Mouse (Mus musculus) heart, postnatal 0 days (tissue): ENCODE measurements at regions not wholly inside any gene's neighbourhood (a gene's known extent, or its start where the extent isn't known, plus 50 kb on each side); places are given as distances from the start of the nearest gene placed in this dataset.

Experiments
- ATAC-seq: fragments of 200-750 bp; cut with Nextera tagmentation; 2 replicates; pipeline ENCODE4 v1.8.0; 2017; ENCODE audit warnings: low read depth, moderate number of reproducible peaks, moderate library complexity; ENCODE audit not compliant: insufficient read depth
- DNase-seq: peaks from one replicate; pipeline ENCODE4 v3.0.0-alpha.2; 2016; ENCODE audit warnings: low spot score
- H3K27ac ChIP-seq: fragments of 300-500 bp; sonication (generic); 2 replicates; pipeline ENCODE4 v1.5.1; 2014; ENCODE audit warnings: low read depth, mild to moderate bottlenecking
- H3K27me3 ChIP-seq: fragments of 300-500 bp; sonication (generic); 2 replicates; pipeline ENCODE4 v1.6.1; 2014; ENCODE audit warnings: low read length, mixed read lengths; ENCODE audit not compliant: control insufficient read depth, insufficient read depth
- H3K36me3 ChIP-seq: fragments of 300-500 bp; sonication (generic); replicated peaks from 2 replicates; pipeline ENCODE4 v1.6.1; 2014; ENCODE audit warnings: low read length, mixed read lengths; ENCODE audit not compliant: control insufficient read depth, insufficient read depth
- H3K4me1 ChIP-seq: fragments of 300-500 bp; sonication (generic); 2 replicates; pipeline ENCODE4 v1.6.1; 2014; ENCODE audit warnings: antibody characterized with exemption; ENCODE audit not compliant: control insufficient read depth, insufficient read depth
- H3K4me2 ChIP-seq: fragments of 300-500 bp; sonication (generic); 2 replicates; pipeline ENCODE4 v1.6.1; 2014; ENCODE audit warnings: low read depth, mild to moderate bottlenecking, low read length, moderate library complexity
- H3K4me3 ChIP-seq: fragments of 300-500 bp; sonication (generic); 2 replicates; pipeline ENCODE4 v1.5.1; 2014; ENCODE audit warnings: low read depth, low read length
- H3K9ac ChIP-seq: fragments of 300-500 bp; sonication (generic); replicated peaks from 2 replicates; pipeline ENCODE4 v1.6.1; 2014; ENCODE audit warnings: low read depth, low read length, mixed read lengths
- H3K9me3 ChIP-seq: fragments of 300-500 bp; sonication (generic); replicated peaks from 2 replicates; pipeline ENCODE4 v1.6.1; 2016; ENCODE audit warnings: low read length; ENCODE audit not compliant: control insufficient read depth
- CTCF ChIP-seq: IDR thresholded peaks from 2 replicates; pipeline ENCODE4 v1.5.1; 2016; ENCODE audit warnings: antibody characterized with exemption, control low read depth, low read depth
- EP300 ChIP-seq: IDR thresholded peaks from 2 replicates; pipeline ENCODE4 v1.6.1; 2016; ENCODE audit warnings: antibody characterized with exemption, low read depth
- WGBS: fragments of 180-500 bp; shearing (Covaris S2); extraction: QIAGEN DNeasy Blood & Tissue Kit; methylation state at CpG from one replicate; pipeline ENCODE4 v1.1.7; 2014; 5-methylcytosine and 5-hydroxymethylcytosine counted together

DNA sequence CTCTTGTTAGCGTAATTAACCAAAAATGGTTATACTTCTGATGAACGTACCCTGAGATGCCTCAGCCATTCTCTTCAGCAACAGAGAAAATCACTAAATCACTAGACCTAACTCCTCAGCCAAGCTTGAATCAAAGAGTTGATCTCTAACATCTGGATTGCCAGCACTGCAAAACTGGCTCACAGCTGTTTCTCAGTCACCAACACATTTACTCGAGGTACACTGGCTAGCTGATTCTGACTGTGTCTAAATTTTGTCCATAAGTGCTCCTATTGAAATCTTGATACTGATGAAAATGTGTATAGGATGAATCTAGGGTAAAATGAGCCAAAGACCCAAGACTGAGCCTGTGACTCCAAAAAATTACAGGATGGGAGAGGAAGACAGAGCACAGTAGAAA lies 211.5 kb upstream of the Cd180 start:
- H3K4me2 ChIP-seq, result no peak overlapping the region

DNA sequence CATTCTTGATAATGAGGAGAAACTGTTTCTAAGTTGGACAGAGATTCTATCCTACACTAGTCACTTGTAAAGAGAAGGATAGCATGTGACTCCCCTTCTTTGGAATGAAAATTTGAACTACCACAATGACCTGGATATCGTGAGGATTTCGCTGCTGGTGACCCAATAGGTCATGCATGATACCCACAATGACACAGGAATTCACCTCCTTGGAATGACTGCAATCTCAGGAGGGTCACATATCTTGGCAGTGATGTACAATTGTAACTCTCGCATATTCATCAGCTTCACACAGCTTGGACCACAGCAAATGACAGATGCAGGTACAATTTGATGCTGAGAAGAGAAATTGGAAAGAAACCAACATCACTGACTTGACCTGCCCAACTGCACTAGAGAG lies 210.9 kb upstream of the Cd180 start:
- no peak for ATAC-seq

More for the DNA sequence above, 211.5 kb upstream of the Cd180 start:
- no peaks in the 10 kb centered on the region for H3K27me3 ChIP-seq
- no peak overlapping the region for H3K27ac ChIP-seq
- DNase-seq (no peak), ATAC-seq (no peak)
- WGBS, result 85% methylated on average over 3 of the region's 3 CpGs
- H3K9ac ChIP-seq, result no peak overlapping the region
- TF ChIP-seq CTCF (no peak), EP300 (no peak)
- no peaks in the 10 kb centered on the region for H3K9me3 ChIP-seq
- peaks cover 11% of the 10 kb centered on the region for H3K4me1 ChIP-seq
- H3K4me3 ChIP-seq, result no peak overlapping the region
- no peaks in the 10 kb centered on the region for H3K36me3 ChIP-seq

DNA sequence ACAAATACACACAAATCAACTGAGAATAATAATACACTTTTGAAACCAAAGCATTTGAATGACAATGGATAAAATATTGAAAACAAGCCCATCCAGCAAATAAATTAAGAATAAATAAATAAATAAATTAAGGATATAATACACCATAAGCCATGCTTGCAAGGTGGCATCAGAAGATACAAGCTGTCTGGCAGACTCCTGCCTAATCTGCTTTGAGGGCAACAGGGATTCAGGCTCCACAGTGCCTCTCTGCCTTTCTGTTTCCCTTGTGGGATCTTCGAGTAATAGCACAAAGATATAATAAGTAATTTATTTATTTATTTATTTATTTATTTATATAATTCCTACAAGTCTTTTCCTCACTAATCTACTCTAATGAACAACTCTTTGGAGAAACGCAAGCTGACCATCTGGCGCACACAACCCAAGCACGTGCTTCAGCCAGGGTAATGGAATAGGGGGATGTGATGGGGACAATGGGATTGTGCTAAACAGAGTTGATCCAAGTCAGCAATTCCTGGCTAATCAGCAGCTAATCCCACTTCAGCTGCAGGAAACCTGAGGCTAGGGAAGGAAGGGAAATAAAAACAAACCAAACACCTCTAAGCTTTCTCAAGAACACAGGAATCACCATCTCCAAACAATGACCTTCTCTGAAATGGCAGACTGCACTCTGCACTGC lies 205.8 kb upstream of the Cd180 start:
- Histone ChIP-seq H3K9ac (no peak overlapping the region), H3K4me1 (no peaks in the 10 kb centered on the region), H3K4me3 (no peak overlapping the region), H3K9me3 (no peaks in the 10 kb centered on the region), H3K27me3 (no peaks in the 10 kb centered on the region), H3K36me3 (no peaks in the 10 kb centered on the region), H3K4me2 (no peak overlapping the region), H3K27ac (no peak overlapping the region)
- no peak for TF ChIP-seq EP300
- TF ChIP-seq CTCF, result no peak
- DNase-seq (no peak), ATAC-seq (no peak)
- WGBS, result 71% methylated on average over 4 of the region's 4 CpGs

More for the DNA sequence above, 210.9 kb upstream of the Cd180 start:
- 89% methylated on average over 3 of the region's 3 CpGs for WGBS
- Histone ChIP-seq H3K4me2 (no peak overlapping the region), H3K9ac (no peak overlapping the region), H3K27me3 (no peaks in the 10 kb centered on the region), H3K27ac (no peak overlapping the region), H3K9me3 (no peaks in the 10 kb centered on the region), H3K4me3 (no peak overlapping the region), H3K36me3 (no peaks in the 10 kb centered on the region), H3K4me1 (peaks cover 11% of the 10 kb centered on the region)
- TF ChIP-seq CTCF, result no peak
- TF ChIP-seq EP300, result no peak
- DNase-seq, result no peak

DNA sequence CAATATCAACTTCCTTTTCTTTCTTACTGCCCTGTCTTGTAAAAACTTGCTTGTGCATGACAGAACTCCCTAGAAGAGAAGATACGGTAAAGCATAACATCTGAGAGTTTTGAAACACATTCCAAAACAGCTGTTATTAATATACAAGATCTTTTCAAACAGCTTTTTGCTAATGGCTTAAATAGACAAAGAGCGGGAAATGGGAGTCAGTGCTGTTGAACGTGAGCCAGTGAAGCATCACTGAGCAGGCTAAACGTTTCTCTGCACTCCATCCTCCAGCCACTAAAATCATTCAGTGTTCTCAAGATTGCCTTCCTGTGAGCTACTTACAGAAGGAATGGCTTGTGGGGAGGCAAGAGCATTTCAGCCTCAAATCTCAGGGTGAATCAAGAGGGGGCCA lies 202.0 kb upstream of the Cd180 start:
- H3K27me3 ChIP-seq, result no peaks in the 10 kb centered on the region
- ATAC-seq, result no peak
- H3K27ac ChIP-seq, result no peak overlapping the region
- H3K4me3 ChIP-seq, result no peak overlapping the region
- H3K36me3 ChIP-seq, result no peaks in the 10 kb centered on the region
- DNase-seq, result no peak
- WGBS, result 65% methylated on average over 4 of the region's 4 CpGs
- no peaks in the 10 kb centered on the region for H3K9me3 ChIP-seq
- H3K4me2 ChIP-seq, result no peak overlapping the region
- TF ChIP-seq CTCF, result no peak
- no peak for TF ChIP-seq EP300
- H3K4me1 ChIP-seq, result no peaks in the 10 kb centered on the region
- H3K9ac ChIP-seq, result no peak overlapping the region

DNA sequence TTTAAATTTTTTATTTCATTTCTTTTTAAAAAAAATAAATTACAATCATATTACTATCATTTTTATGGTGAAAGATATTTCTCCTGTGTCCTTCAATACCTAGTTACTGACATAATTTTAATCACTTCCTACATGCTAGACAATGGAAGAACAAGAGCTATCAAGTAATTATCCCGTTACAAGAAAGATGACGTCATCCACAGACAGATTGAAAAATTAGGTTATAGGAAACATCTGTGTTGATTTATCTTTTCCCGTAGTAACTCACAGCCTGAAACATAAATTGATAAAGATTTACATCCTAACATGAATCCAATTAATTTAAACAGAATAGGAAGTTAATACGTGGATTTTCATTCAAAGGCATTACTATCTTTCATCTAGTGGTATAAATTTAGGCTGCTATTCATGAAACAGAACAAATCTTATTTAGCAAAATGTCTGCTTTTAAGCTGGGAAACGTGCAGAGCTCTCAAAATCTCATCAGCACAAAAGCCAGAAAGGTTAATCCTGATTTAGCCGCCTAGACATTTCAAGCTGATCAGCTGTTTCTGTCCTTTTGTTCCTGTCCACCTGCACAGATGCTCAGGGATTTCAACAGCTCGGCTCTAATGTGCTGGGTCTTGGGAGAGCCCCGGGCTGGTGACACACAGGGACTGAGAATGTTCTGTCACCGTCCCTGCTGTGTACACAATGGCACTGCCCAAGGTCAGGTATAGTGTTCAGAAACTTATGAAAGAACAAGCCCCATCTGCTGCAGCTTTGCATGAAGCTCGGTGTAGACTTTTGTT lies 189.0 kb upstream of the Cd180 start:
- H3K4me3 ChIP-seq, result no peak overlapping the region
- no peak overlapping the region for H3K9ac ChIP-seq
- 45% methylated on average over 10 of the region's 10 CpGs for WGBS
- no peaks in the 10 kb centered on the region for H3K4me1 ChIP-seq
- H3K27me3 ChIP-seq, result no peaks in the 10 kb centered on the region
- no peak overlapping the region for H3K27ac ChIP-seq
- TF ChIP-seq EP300, result no peak
- no peak for TF ChIP-seq CTCF
- H3K4me2 ChIP-seq, result no peak overlapping the region
- ATAC-seq (no peak), DNase-seq (no peak)
- no peaks in the 10 kb centered on the region for H3K9me3 ChIP-seq
- H3K36me3 ChIP-seq, result no peaks in the 10 kb centered on the region
